Mouse (Mus musculus) bone marrow, adult 2 months (tissue): ENCODE measurements around the gene Lrrk1.

Experiments used
- CTCF ChIP-seq: fragments of 200-500 bp; IDR thresholded peaks from 2 replicates; pipeline ENCODE4 v1.5.1; 2011; ENCODE audit warnings: low read length, control low read depth; ENCODE audit not compliant: control insufficient read depth, insufficient read depth
- POLR2A ChIP-seq: fragments of 200-500 bp; IDR thresholded peaks from 2 replicates; pipeline ENCODE4 v1.6.1; 2011; ENCODE audit warnings: low read depth, mild to moderate bottlenecking, control low read depth, low read length, borderline replicate concordance; ENCODE audit not compliant: control insufficient read depth

- no peak for TF ChIP-seq POLR2A
- TF ChIP-seq CTCF = no peak
Measured at GRCm38 (mm10) chr7:66342323-66342722, 45.8 kb downstream of the Lrrk1 start.
